Mouse (Mus musculus) liver, embryonic 14.5 days (tissue): ENCODE measurements around the gene Nmnat2. TPM values are rescaled to one million over a fixed set of nuclear protein-coding genes. Genes with fewer than 3 reads are reported as not detected.

Source experiments
- ATAC-seq: fragments of 200-750 bp; cut with Nextera tagmentation; 2 replicates; pipeline ENCODE4 v1.8.0; 2017; ENCODE audit warnings: moderate number of reproducible peaks, mild to moderate bottlenecking, moderate library complexity; ENCODE audit not compliant: insufficient read depth
- DNase-seq, 3 experiments: peaks; one replicate each; pipeline ENCODE4 v3.0.0-alpha.2; 2012 to 2013; ENCODE audit warnings: low read depth in 3 of 3, low spot score in 3 of 3
- H3K27ac ChIP-seq: fragments of 300-500 bp; sonication (generic); 2 replicates; pipeline ENCODE4 v1.5.1; 2014; ENCODE audit warnings: moderate library complexity, mild to moderate bottlenecking, control low read depth, inconsistent platforms
- H3K27me3 ChIP-seq: fragments of 300-500 bp; sonication (generic); 2 replicates; pipeline ENCODE4 v1.6.1; 2014; ENCODE audit warnings: mild to moderate bottlenecking, low read length, moderate library complexity; ENCODE audit not compliant: control insufficient read depth, insufficient read depth
- H3K36me3 ChIP-seq: fragments of 300-500 bp; sonication (generic); replicated peaks from 2 replicates; pipeline ENCODE4 v1.6.1; 2014; ENCODE audit warnings: low read depth; ENCODE audit not compliant: control insufficient read depth, insufficient read depth
- H3K4me1 ChIP-seq, 2 experiments: fragments of 200-500 bp in 1 of 2; fragments of 300-500 bp in 1 of 2; sonication (generic) in 1 of 2; replicated peaks; 2 replicates each; pipeline ENCODE4 v1.6.1; 2012 to 2014; ENCODE audit warnings: antibody characterized with exemption in 1 of 2, inconsistent platforms in 1 of 2, low read length in 1 of 2; ENCODE audit not compliant: control insufficient read depth in 2 of 2, insufficient read depth in 2 of 2
- H3K4me2 ChIP-seq: fragments of 300-500 bp; sonication (generic); 2 replicates; pipeline ENCODE4 v1.6.1; 2014; ENCODE audit warnings: low read depth, mild to moderate bottlenecking, control low read depth, moderate library complexity
- H3K4me3 ChIP-seq, 2 experiments: fragments of 200-500 bp in 1 of 2; fragments of 300-500 bp in 1 of 2; sonication (generic) in 1 of 2; 2 replicates each; pipeline ENCODE4 v1.5.1; 2012 to 2014; ENCODE audit warnings: low read depth in 2 of 2, low read length in 2 of 2, mild to moderate bottlenecking in 2 of 2, control low read depth in 1 of 2, inconsistent platforms in 1 of 2, moderate library complexity in 1 of 2; ENCODE audit not compliant: insufficient read depth in 1 of 2
- H3K9ac ChIP-seq: fragments of 300-500 bp; sonication (generic); replicated peaks from 2 replicates; pipeline ENCODE4 v1.6.1; 2014; ENCODE audit warnings: mild to moderate bottlenecking, control low read depth, moderate library complexity
- H3K9me3 ChIP-seq: fragments of 300-500 bp; sonication (generic); 2 replicates; pipeline ENCODE4 v1.6.1; 2016; ENCODE audit warnings: low read length, mixed read lengths; ENCODE audit not compliant: control insufficient read depth
- CTCF ChIP-seq: IDR thresholded peaks from 2 replicates; pipeline ENCODE4 v1.5.1; 2016; ENCODE audit warnings: antibody characterized with exemption, low read depth, control low read depth
- EP300 ChIP-seq: IDR thresholded peaks from 2 replicates; pipeline ENCODE4 v1.6.1; 2016; ENCODE audit warnings: antibody characterized with exemption, low read depth
- WGBS: fragments of 180-500 bp; shearing (Covaris S2); extraction: QIAGEN DNeasy Blood & Tissue Kit; methylation state at CpG from one replicate; pipeline ENCODE4 v1.1.7; 2014; ENCODE audit not compliant: insufficient replicate concordance; 5-methylcytosine and 5-hydroxymethylcytosine counted together
- polyA plus RNA-seq, 2 experiments: library from polyadenylated mRNA; depleted of rRNA in 1 of 2; stranded (reverse) in 1 of 2; unstranded in 1 of 2; fragments of >200 nt; fragmentation: Nextera tagmentation in 1 of 2; extraction: Ambion mirVana in 1 of 2; gene quantifications; 2 replicates each; pipeline versions ENCODE4 v1.2.1 to v1.2.3; 2012 to 2014

Gene Nmnat2
- polyA plus RNA-seq, 2 experiments, result 0.02 to 0.09 TPM

GRCm38 (mm10) chr1:153084191-153084590, 129.4 kb downstream of the Nmnat2 start:
- Histone ChIP-seq H3K4me1 (no peaks in the 10 kb centered on the region), H3K9ac (no peak overlapping the region), H3K4me3 (no peak overlapping the region), H3K27me3 (no peaks in the 10 kb centered on the region), H3K4me2 (no peak overlapping the region), H3K27ac (no peak overlapping the region), H3K9me3 (no peaks in the 10 kb centered on the region), H3K36me3 (no peaks in the 10 kb centered on the region)
- TF ChIP-seq CTCF (no peak), EP300 (no peak)
- DNase-seq (no peak), ATAC-seq (no peak)
- WGBS, result 56% methylated on average over 6 of the region's 6 CpGs

GRCm38 (mm10) chr1:153085198-153085597, 130.4 kb downstream of the Nmnat2 start:
- H3K4me1 ChIP-seq, result no peaks in the 10 kb centered on the region
- H3K36me3 ChIP-seq, result no peaks in the 10 kb centered on the region
- no peak for DNase-seq
- H3K4me3 ChIP-seq, result no peak overlapping the region
- H3K27me3 ChIP-seq, result no peaks in the 10 kb centered on the region
- H3K9me3 ChIP-seq, result no peaks in the 10 kb centered on the region
- no peak overlapping the region for H3K9ac ChIP-seq
- ATAC-seq, result no peak
- H3K4me2 ChIP-seq, result no peak overlapping the region
- TF ChIP-seq EP300 (no peak), CTCF (no peak)
- 25% methylated on average over 5 of the region's 5 CpGs for WGBS
- H3K27ac ChIP-seq, result no peak overlapping the region

- 39% methylated on average over 5 of the region's 5 CpGs for WGBS
- H3K36me3 ChIP-seq, result no peaks in the 10 kb centered on the region
- H3K4me3 ChIP-seq, result no peak overlapping the region
- H3K9me3 ChIP-seq, result no peaks in the 10 kb centered on the region
- no peak overlapping the region for H3K27ac ChIP-seq
- H3K27me3 ChIP-seq, result no peaks in the 10 kb centered on the region
- ATAC-seq, result no peak
- no peak for DNase-seq
- no peak overlapping the region for H3K4me2 ChIP-seq
- no peaks in the 10 kb centered on the region for H3K4me1 ChIP-seq
- no peak for TF ChIP-seq EP300
- TF ChIP-seq CTCF, result no peak
- H3K9ac ChIP-seq, result no peak overlapping the region
Measured at GRCm38 (mm10) chr1:153087771-153088170, 133.0 kb downstream of the Nmnat2 start.

- no peaks in the 10 kb centered on the region; the same call in 1 of the 2 replicates for H3K27me3 ChIP-seq
- H3K9ac ChIP-seq, result no peak overlapping the region
- no peaks in the 10 kb centered on the region for H3K4me1 ChIP-seq
- TF ChIP-seq EP300, result no peak
- TF ChIP-seq CTCF, result no peak
- no peak for ATAC-seq
- H3K9me3 ChIP-seq, result no peaks in the 10 kb centered on the region
- WGBS, result 58% methylated on average over 2 of the region's 2 CpGs
- H3K4me3 ChIP-seq, result no peak overlapping the region
- H3K4me2 ChIP-seq, result no peak overlapping the region
- no peaks in the 10 kb centered on the region for H3K36me3 ChIP-seq
- no peak overlapping the region for H3K27ac ChIP-seq
- no peak for DNase-seq
Measured at GRCm38 (mm10) chr1:153090081-153090480, 135.3 kb downstream of the Nmnat2 start.

GRCm38 (mm10) chr1:153090807-153091206, 136.0 kb downstream of the Nmnat2 start:
- Histone ChIP-seq H3K4me1 (no peaks in the 10 kb centered on the region), H3K9me3 (no peaks in the 10 kb centered on the region), H3K4me2 (no peak overlapping the region), H3K4me3 (no peak overlapping the region), H3K36me3 (no peaks in the 10 kb centered on the region), H3K9ac (no peak overlapping the region), H3K27ac (no peak overlapping the region), H3K27me3 (no peaks in the 10 kb centered on the region; the same call in 1 of the 2 replicates)
- WGBS, result 49% methylated on average over 4 of the region's 4 CpGs
- TF ChIP-seq CTCF (no peak), EP300 (no peak)
- no peak for DNase-seq
- no peak for ATAC-seq
